Mouse (Mus musculus) heart, postnatal 0 days (tissue): Measurements from ENCODE around the gene Shf. TPM values are rescaled to one million over a fixed set of nuclear protein-coding genes. Genes with fewer than 3 reads are reported as not detected.

Experiments
- ATAC-seq: fragments of 200-750 bp; cut with Nextera tagmentation; 2 replicates; pipeline ENCODE4 v1.8.0; 2017; ENCODE audit warnings: low read depth, moderate number of reproducible peaks, moderate library complexity; ENCODE audit not compliant: insufficient read depth
- DNase-seq: peaks from one replicate; pipeline ENCODE4 v3.0.0-alpha.2; 2016; ENCODE audit warnings: low spot score
- H3K27ac ChIP-seq: fragments of 300-500 bp; sonication (generic); 2 replicates; pipeline ENCODE4 v1.5.1; 2014; ENCODE audit warnings: low read depth, mild to moderate bottlenecking
- H3K27me3 ChIP-seq: fragments of 300-500 bp; sonication (generic); 2 replicates; pipeline ENCODE4 v1.6.1; 2014; ENCODE audit warnings: low read length, mixed read lengths; ENCODE audit not compliant: control insufficient read depth, insufficient read depth
- H3K36me3 ChIP-seq: fragments of 300-500 bp; sonication (generic); replicated peaks from 2 replicates; pipeline ENCODE4 v1.6.1; 2014; ENCODE audit warnings: low read length, mixed read lengths; ENCODE audit not compliant: control insufficient read depth, insufficient read depth
- H3K4me1 ChIP-seq: fragments of 300-500 bp; sonication (generic); 2 replicates; pipeline ENCODE4 v1.6.1; 2014; ENCODE audit warnings: antibody characterized with exemption; ENCODE audit not compliant: control insufficient read depth, insufficient read depth
- H3K4me2 ChIP-seq: fragments of 300-500 bp; sonication (generic); 2 replicates; pipeline ENCODE4 v1.6.1; 2014; ENCODE audit warnings: low read depth, mild to moderate bottlenecking, low read length, moderate library complexity
- H3K4me3 ChIP-seq: fragments of 300-500 bp; sonication (generic); 2 replicates; pipeline ENCODE4 v1.5.1; 2014; ENCODE audit warnings: low read depth, low read length
- H3K9ac ChIP-seq: fragments of 300-500 bp; sonication (generic); replicated peaks from 2 replicates; pipeline ENCODE4 v1.6.1; 2014; ENCODE audit warnings: low read depth, low read length, mixed read lengths
- H3K9me3 ChIP-seq: fragments of 300-500 bp; sonication (generic); replicated peaks from 2 replicates; pipeline ENCODE4 v1.6.1; 2016; ENCODE audit warnings: low read length; ENCODE audit not compliant: control insufficient read depth
- CTCF ChIP-seq: IDR thresholded peaks from 2 replicates; pipeline ENCODE4 v1.5.1; 2016; ENCODE audit warnings: antibody characterized with exemption, control low read depth, low read depth
- EP300 ChIP-seq: IDR thresholded peaks from 2 replicates; pipeline ENCODE4 v1.6.1; 2016; ENCODE audit warnings: antibody characterized with exemption, low read depth
- WGBS: fragments of 180-500 bp; shearing (Covaris S2); extraction: QIAGEN DNeasy Blood & Tissue Kit; methylation state at CpG from one replicate; pipeline ENCODE4 v1.1.7; 2014; 5-methylcytosine and 5-hydroxymethylcytosine counted together
- polyA plus RNA-seq: library from polyadenylated mRNA; unstranded; fragments of >200 nt; fragmentation: Nextera tagmentation; extraction: Ambion mirVana; gene quantifications from 2 replicates; pipeline ENCODE4 v1.2.1, GENCODE M21; 2015
- total RNA-seq: library from RNA; depleted of rRNA; stranded (reverse); fragments of >200 nt; gene quantifications from 2 replicates; pipeline ENCODE4 v1.2.3, GENCODE M21; 2014; ENCODE audit warnings: low replicate concordance

The Shf gene
- total and polyA plus RNA-seq, 2 experiments from 2014 or later, result 1.3 to 27.0 TPM

GRCm38 (mm10) chr2:122367701-122368080 lies 1.3 kb downstream of the Shf start:
- Histone ChIP-seq H3K4me1 (peaks cover 11% of the 10 kb centered on the region; the same call in 1 of the 2 replicates), H3K27me3 (no peaks in the 10 kb centered on the region), H3K27ac (no peak overlapping the region), H3K9me3 (no peaks in the 10 kb centered on the region), H3K36me3 (peaks cover 4% of the 10 kb centered on the region; the same call in 1 of the 2 replicates), H3K4me2 (peak overlapping the region; percentile 98), H3K9ac (peak overlapping the region; percentile 91; the same call in 1 of the 2 replicates), H3K4me3 (peak overlapping the region; percentile 94)
- 34% methylated on average over 4 of the region's 4 CpGs for WGBS
- no peak for DNase-seq
- no peak for ATAC-seq
- no peak for TF ChIP-seq EP300
- TF ChIP-seq CTCF, result no peak

GRCm38 (mm10) chr2:122367181-122367580 lies 1.8 kb downstream of the Shf start:
- peaks cover 4% of the 10 kb centered on the region; the same call in 1 of the 2 replicates for H3K36me3 ChIP-seq
- no peak for DNase-seq
- H3K4me1 ChIP-seq, result peaks cover 11% of the 10 kb centered on the region; the same call in 1 of the 2 replicates
- no peak overlapping the region for H3K4me2 ChIP-seq
- no peak overlapping the region for H3K27ac ChIP-seq
- H3K9ac ChIP-seq, result no peak overlapping the region
- H3K9me3 ChIP-seq, result no peaks in the 10 kb centered on the region
- H3K4me3 ChIP-seq, result no peak overlapping the region; the same call in 1 of the 2 replicates
- WGBS, result 61% methylated on average over 4 of the region's 4 CpGs
- no peaks in the 10 kb centered on the region for H3K27me3 ChIP-seq
- no peak for TF ChIP-seq EP300
- no peak for TF ChIP-seq CTCF
- ATAC-seq, result no peak

- no peak overlapping the region for H3K4me3 ChIP-seq
Observed at GRCm38 (mm10) chr2:122366706-122367105, 2.3 kb downstream of the Shf start.

GRCm38 (mm10) chr2:122366039-122366438 lies 2.9 kb downstream of the Shf start:
- H3K4me2 ChIP-seq, result no peak overlapping the region

More at GRCm38 (mm10) chr2:122366706-122367105, 2.3 kb downstream of the Shf start:
- H3K4me1 ChIP-seq, result peaks cover 11% of the 10 kb centered on the region; the same call in 1 of the 2 replicates
- WGBS, result 63% methylated on average over 5 of the region's 5 CpGs
- no peaks in the 10 kb centered on the region for H3K27me3 ChIP-seq
- H3K36me3 ChIP-seq, result peaks cover 4% of the 10 kb centered on the region; the same call in 1 of the 2 replicates
- H3K9me3 ChIP-seq, result no peaks in the 10 kb centered on the region
- no peak overlapping the region for H3K4me2 ChIP-seq
- no peak overlapping the region for H3K27ac ChIP-seq
- TF ChIP-seq CTCF, result no peak
- no peak for TF ChIP-seq EP300
- DNase-seq (no peak), ATAC-seq (no peak)
- no peak overlapping the region for H3K9ac ChIP-seq

GRCm38 (mm10) chr2:122365244-122365866 lies 3.6 kb downstream of the Shf start:
- no peak for ATAC-seq
- 83% methylated on average over 10 of the region's 10 CpGs for WGBS
- no peak for TF ChIP-seq EP300
- TF ChIP-seq CTCF, result 0 out of 2 replicates have a peak, but pooled peaks have one; percentile 7

More at GRCm38 (mm10) chr2:122366039-122366438, 2.9 kb downstream of the Shf start:
- TF ChIP-seq CTCF (no peak), EP300 (no peak)
- WGBS, result 84% methylated on average over 3 of the region's 3 CpGs
- Histone ChIP-seq H3K4me3 (no peak overlapping the region), H3K27ac (no peak overlapping the region), H3K9ac (no peak overlapping the region), H3K27me3 (no peaks in the 10 kb centered on the region), H3K4me1 (peaks cover 11% of the 10 kb centered on the region; the same call in 1 of the 2 replicates), H3K36me3 (peaks cover 4% of the 10 kb centered on the region; the same call in 1 of the 2 replicates), H3K9me3 (no peaks in the 10 kb centered on the region)
- ATAC-seq (no peak), DNase-seq (no peak)

More at GRCm38 (mm10) chr2:122365244-122365866, 3.6 kb downstream of the Shf start:
- peaks cover 11% of the 10 kb centered on the region; the same call in 1 of the 2 replicates for H3K4me1 ChIP-seq
- H3K9me3 ChIP-seq, result no peaks in the 10 kb centered on the region
- no peak overlapping the region for H3K4me3 ChIP-seq
- H3K27me3 ChIP-seq, result no peaks in the 10 kb centered on the region
- no peak overlapping the region for H3K4me2 ChIP-seq
- H3K36me3 ChIP-seq, result peaks cover 4% of the 10 kb centered on the region; the same call in 1 of the 2 replicates
- no peak for DNase-seq
- H3K9ac ChIP-seq, result no peak overlapping the region
- no peak overlapping the region for H3K27ac ChIP-seq
